ENCODE assay signal across 17 mouse cellular contexts in the genomic region with DNA sequence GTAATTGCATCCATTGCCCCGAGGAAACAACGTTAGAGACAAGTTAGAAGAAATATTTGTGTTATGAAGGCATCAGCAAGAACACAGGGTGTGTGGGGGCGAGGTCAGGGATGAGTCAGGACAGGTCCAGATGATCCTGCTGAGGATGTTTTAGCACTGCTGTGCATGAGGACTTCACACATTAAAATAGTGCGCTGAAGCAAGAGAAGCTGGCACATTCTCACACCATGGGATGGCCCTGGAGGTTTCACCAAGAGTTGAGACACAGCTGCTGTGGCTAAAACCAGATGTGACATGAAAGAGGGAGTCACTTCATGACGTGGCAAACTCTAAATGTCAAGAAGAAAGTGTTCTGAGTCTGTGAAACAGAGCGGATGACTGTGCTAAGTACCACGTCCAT. TPM values are rescaled to one million over a fixed set of nuclear protein-coding genes. Genes with fewer than 3 reads are reported as not detected.
"Had no signal": no experiment of that assay in that cellular context is flagged by ENCODE, and none has a peak within 500 bp of the region (broad histone marks: within the 10 kb centered on the region; RNA-seq: fewer than 3 reads in every experiment).

No protein-coding gene starts in this region.

- DNase-seq: kidney, postnatal 25 days; layer of hippocampus, adult 9-11 months; layer of hippocampus, postnatal 36 days; lung, embryonic 14.5 days; lung, postnatal 10 days; lung, postnatal 4 days; retina, postnatal 1 day; right cerebral cortex, postnatal 4 days; spleen, adult 18-20 months; thymus, adult 2 months; thymus, postnatal 25 days had no signal

- H3K4me2 ChIP-seq: limb, embryonic 15.5 days; liver, embryonic 12.5 days; lung, embryonic 14.5 days; midbrain, embryonic 13.5 days; neural tube, embryonic 12.5 days; stomach, embryonic 15.5 days had no signal

- H3K4me1 ChIP-seq: limb, embryonic 15.5 days; midbrain, embryonic 13.5 days had no signal

- H3K27ac ChIP-seq: limb, embryonic 15.5 days; liver, embryonic 12.5 days; midbrain, embryonic 13.5 days; neural tube, embryonic 12.5 days; stomach, embryonic 15.5 days had no signal

- H3K9ac ChIP-seq: limb, embryonic 15.5 days; liver, embryonic 12.5 days; lung, embryonic 14.5 days; midbrain, embryonic 13.5 days; neural tube, embryonic 12.5 days; stomach, embryonic 15.5 days had no signal

- ATAC-seq: liver, embryonic 12.5 days; midbrain, embryonic 13.5 days had no signal

- H3K9me3 ChIP-seq: limb, embryonic 15.5 days; liver, embryonic 12.5 days; midbrain, embryonic 13.5 days; neural tube, embryonic 12.5 days; stomach, embryonic 15.5 days had no signal

- H3K27me3 ChIP-seq: limb, embryonic 15.5 days; neural tube, embryonic 12.5 days; stomach, embryonic 15.5 days had no signal

- H3K4me3 ChIP-seq: limb, embryonic 15.5 days; liver, embryonic 12.5 days; midbrain, embryonic 13.5 days; neural tube, embryonic 12.5 days; stomach, embryonic 15.5 days had no signal

- H3K36me3 ChIP-seq: limb, embryonic 15.5 days; liver, embryonic 12.5 days; midbrain, embryonic 13.5 days; neural tube, embryonic 12.5 days; stomach, embryonic 15.5 days had no signal

RNA-seq across cellular contexts. Expression of a gene that starts 38.9 kb away (rescaled TPM):
- total RNA-seq: neutrophil, adult 5-6 weeks had no signal
